Mouse (Mus musculus): ENCODE measurements around the gene Synj1. TPM values are rescaled to one million over a fixed set of nuclear protein-coding genes. Genes with fewer than 3 reads are reported as not detected.

The Synj1 gene
- total RNA-seq (2021) (10 to 100 TPM; 28.7 to 28.9 TPM), polyA plus RNA-seq (2012; rRNA removed) (21.2 and 23.4 TPM in 2 replicates)
- long read RNA-seq, partial matches to known transcripts, result 2 of 4 reads
- long read RNA-seq, other reads (novel, unspliced or antisense), result 2 of 4 reads

DNA sequence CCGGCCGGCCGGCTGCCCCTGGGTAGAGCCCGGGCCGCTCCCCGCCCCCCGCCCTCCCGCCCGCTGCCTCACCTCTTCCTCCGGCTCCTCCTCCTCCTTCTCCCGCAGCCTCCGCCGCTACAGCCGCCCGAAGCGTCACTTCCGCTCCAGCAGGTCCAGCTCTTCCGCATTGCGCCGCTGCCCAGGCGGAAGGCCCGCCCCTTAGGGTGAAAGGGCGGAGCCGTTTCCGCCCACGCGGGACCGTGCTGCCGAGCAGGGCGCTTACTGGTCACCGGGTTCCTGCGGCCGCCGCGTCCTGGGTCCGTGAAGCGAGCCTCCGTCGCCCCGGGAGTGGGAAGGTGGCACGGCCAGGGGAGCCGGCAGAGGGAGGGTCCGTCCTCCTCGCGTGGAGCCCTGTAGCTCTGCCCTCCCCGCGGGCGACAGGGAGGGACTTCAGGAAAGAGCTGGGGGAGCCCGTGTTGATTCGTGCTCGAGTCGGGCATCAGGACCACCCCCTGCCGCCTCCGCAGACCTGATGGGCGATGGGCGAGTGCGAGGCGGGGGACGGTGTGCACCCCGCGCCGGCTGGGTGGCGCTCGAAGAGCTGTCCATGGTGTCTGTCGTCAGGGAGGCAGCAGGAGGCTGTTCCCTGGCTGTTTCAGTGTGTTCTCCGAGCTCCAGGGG, at the start of gene Synj1:
Synj1 (minus strand) TSS at position 288 of the 663 bp plus-strand sequence.
- intact Hi-C loops (cut with DNase I), result loop anchor here (1.0 to 5.0 kb wide), 2 partner anchors 32 to 74 kb away; partner anchors contain the start of gene Cfap298
- peak within 1 kb of the TSS; percentile 94 for H3K27ac ChIP-seq
- peak; percentile 42; the same call in 1 of the 2 replicates for TF ChIP-seq EP300 (IDR thresholded peaks at IDR 0.05; ENCODE audit: insufficient read depth, low read depth, low read length)
- TF ChIP-seq CTCF (IDR thresholded peaks at IDR 0.05), result no peak
- peak; percentile 70 for TF ChIP-seq POLR2A (IDR thresholded peaks at IDR 0.05; ENCODE audit: insufficient read depth, low read depth, low read length)
- H3K27me3 ChIP-seq (ENCODE audit: control insufficient read depth, insufficient read depth, low read length), result no peaks in the 10 kb centered on the region
- H3K36me3 ChIP-seq (ENCODE audit: control insufficient read depth, insufficient read depth, low read length), result no peaks in the 10 kb centered on the region
- H3K9ac ChIP-seq (ENCODE audit: low read depth, low read length), result peak within 1 kb of the TSS; percentile 94
- WGBS, result under 1% methylated on average over 66 of the region's 66 CpGs
- H3K4me1 ChIP-seq (ENCODE audit: control insufficient read depth, insufficient read depth, low read length), result peaks cover 3% of the 10 kb centered on the region; the same call in 1 of the 2 replicates
- H3K4me3 ChIP-seq, result peak within 1 kb of the TSS; percentile 99
- H3K79me2 ChIP-seq (replicated peaks; ENCODE audit: control insufficient read depth, insufficient read depth, low read length), result peaks cover 2% of the 10 kb centered on the region
- DNase-seq, result peak; percentile 93 to 95

DNA sequence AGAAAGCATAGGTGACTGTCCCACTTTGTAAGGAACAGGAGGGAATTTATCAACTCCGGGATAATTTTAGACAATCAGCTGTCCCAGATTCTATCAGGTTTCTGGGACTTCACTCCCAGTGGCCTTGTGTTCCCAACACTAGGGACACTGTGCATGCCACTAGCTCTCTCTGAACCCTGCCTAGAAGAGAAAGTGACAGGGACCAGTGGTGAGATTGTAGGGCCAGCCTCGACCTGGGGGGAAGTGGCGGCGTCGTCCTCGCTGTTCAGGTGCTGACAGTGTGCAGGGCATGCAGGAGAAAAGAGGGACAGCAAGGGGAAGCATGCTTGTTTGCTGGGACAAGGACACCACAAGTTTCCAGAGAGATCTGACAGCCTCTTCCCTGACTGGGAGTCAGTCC, 46.6 kb upstream of the Synj1 start:
- no peak for TF ChIP-seq EP300 (IDR thresholded peaks at IDR 0.05; ENCODE audit: insufficient read depth, low read depth, low read length)
- TF ChIP-seq POLR2A (IDR thresholded peaks at IDR 0.05; ENCODE audit: insufficient read depth, low read depth, low read length), result no peak
- TF ChIP-seq CTCF (IDR thresholded peaks at IDR 0.05), result no peak
- H3K79me2 ChIP-seq (replicated peaks; ENCODE audit: control insufficient read depth, insufficient read depth, low read length), result no peaks in the 10 kb centered on the region
- no peak overlapping the region for H3K27ac ChIP-seq
- no peak overlapping the region for H3K4me3 ChIP-seq
- H3K36me3 ChIP-seq (ENCODE audit: control insufficient read depth, insufficient read depth, low read length), result no peaks in the 10 kb centered on the region
- H3K27me3 ChIP-seq (ENCODE audit: control insufficient read depth, insufficient read depth, low read length), result no peaks in the 10 kb centered on the region
- DNase-seq, result no peak
- peaks cover 7% of the 10 kb centered on the region for H3K4me1 ChIP-seq (ENCODE audit: control insufficient read depth, insufficient read depth, low read length)
- intact Hi-C loops (cut with DNase I), result no loop called here
- H3K9ac ChIP-seq (ENCODE audit: low read depth, low read length), result no peak overlapping the region
- 54% methylated on average over 6 of the region's 6 CpGs for WGBS

DNA sequence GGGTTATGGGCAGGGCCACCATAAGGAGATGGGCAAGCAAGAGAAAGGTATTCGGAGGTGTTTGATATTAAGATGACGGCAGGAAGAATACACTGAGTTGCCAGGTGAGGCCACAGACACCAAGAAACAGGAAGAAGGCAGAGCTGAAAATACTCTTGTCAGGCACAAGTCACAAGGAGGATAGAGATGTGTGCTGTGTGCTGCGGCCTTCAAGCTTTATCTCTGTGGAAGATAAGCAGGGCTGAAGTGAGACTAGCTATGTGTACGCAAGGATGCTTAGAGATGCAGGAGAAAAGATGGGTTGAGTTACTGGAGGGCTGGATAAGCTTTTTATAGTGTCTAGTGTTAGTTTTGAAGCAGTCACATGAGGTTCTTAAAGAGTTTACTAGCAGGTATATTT, 46.2 kb upstream of the Synj1 start:
- TF ChIP-seq POLR2A (IDR thresholded peaks at IDR 0.05; ENCODE audit: insufficient read depth, low read depth, low read length), result no peak
- no peak for TF ChIP-seq CTCF (IDR thresholded peaks at IDR 0.05)
- no peak for TF ChIP-seq EP300 (IDR thresholded peaks at IDR 0.05; ENCODE audit: insufficient read depth, low read depth, low read length)
- Histone ChIP-seq H3K79me2 (replicated peaks; ENCODE audit: control insufficient read depth, insufficient read depth, low read length) (no peaks in the 10 kb centered on the region), H3K27me3 (ENCODE audit: control insufficient read depth, insufficient read depth, low read length) (no peaks in the 10 kb centered on the region), H3K9ac (ENCODE audit: low read depth, low read length) (no peak overlapping the region), H3K4me1 (ENCODE audit: control insufficient read depth, insufficient read depth, low read length) (peaks cover 7% of the 10 kb centered on the region), H3K27ac (no peak overlapping the region), H3K4me3 (no peak overlapping the region), H3K36me3 (ENCODE audit: control insufficient read depth, insufficient read depth, low read length) (no peaks in the 10 kb centered on the region)
- 73% methylated on average over 4 of the region's 4 CpGs for WGBS
- no peak for DNase-seq
- intact Hi-C loops (cut with DNase I), result no loop called here

DNA sequence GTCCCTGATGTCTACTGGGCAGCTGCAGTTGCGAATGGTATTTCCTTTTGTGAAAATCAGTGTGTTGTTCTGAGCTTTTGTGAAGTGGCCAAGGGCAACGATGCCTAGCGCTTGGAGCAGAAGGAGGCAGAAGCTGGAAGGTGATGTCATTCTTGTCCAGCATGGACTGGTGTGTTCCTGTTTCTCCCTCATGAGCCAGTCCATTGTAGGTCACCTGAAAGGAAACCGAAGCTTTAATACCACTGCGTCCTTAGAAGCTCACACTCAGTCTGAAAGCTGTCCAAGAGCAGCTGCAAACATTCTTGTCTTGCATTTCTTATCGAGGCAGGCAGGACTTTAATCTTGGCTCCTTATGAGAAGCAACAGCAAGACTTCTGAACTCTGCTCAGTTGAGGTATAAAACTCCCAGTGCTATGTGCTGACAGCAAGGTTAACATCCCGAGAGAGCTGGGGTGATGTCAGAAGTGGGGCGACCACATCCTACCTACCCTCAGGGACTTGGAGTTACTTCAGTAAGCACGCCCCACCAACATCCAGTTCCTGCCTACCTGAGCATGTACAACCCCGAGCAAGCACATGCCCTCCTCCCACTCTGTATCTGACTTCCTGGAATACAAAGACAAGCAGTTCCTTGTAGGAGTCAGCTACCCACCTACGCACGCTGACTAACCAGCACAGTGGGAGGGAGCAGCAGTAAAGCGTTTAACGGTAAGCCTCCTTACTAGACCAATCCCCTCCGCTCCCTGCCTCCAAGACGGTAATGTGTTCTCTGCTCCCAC, 45.1 kb upstream of the Synj1 start:
- H3K4me3 ChIP-seq, result no peak overlapping the region
- H3K27ac ChIP-seq, result no peak overlapping the region
- peak in 1 of 2 experiments; percentile 13 for DNase-seq
- H3K4me1 ChIP-seq (ENCODE audit: control insufficient read depth, insufficient read depth, low read length), result peaks cover 7% of the 10 kb centered on the region
- intact Hi-C loops (cut with DNase I), result no loop called here
- WGBS, result 28% methylated on average over 16 of the region's 16 CpGs
- no peak overlapping the region for H3K9ac ChIP-seq (ENCODE audit: low read depth, low read length)
- H3K79me2 ChIP-seq (replicated peaks; ENCODE audit: control insufficient read depth, insufficient read depth, low read length), result no peaks in the 10 kb centered on the region
- no peaks in the 10 kb centered on the region for H3K27me3 ChIP-seq (ENCODE audit: control insufficient read depth, insufficient read depth, low read length)
- H3K36me3 ChIP-seq (ENCODE audit: control insufficient read depth, insufficient read depth, low read length), result no peaks in the 10 kb centered on the region
- TF ChIP-seq CTCF (IDR thresholded peaks at IDR 0.05) (no peak), POLR2A (IDR thresholded peaks at IDR 0.05; ENCODE audit: insufficient read depth, low read depth, low read length) (no peak)

DNA sequence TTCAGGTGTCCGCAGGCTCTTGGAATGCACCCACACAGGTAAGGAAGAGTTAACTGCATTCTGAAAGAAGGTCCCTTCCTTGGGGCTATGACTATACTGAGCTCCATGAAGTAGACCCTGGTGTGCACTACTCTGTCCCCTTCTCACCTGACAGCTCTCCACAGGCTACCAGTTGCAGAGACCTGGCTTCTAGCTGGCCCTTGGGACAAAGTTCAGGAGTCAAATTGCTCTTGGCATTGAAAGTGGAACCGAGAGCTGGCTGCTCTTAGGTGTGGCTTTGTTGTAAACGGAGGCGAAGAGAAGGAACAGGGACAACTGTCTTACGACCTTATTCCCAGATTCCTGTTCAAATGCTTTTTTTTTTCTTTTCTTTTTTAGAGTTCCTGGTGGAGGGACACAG, 44.0 kb upstream of the Synj1 start:
- Histone ChIP-seq H3K4me1 (ENCODE audit: control insufficient read depth, insufficient read depth, low read length) (peaks cover 7% of the 10 kb centered on the region), H3K36me3 (ENCODE audit: control insufficient read depth, insufficient read depth, low read length) (no peaks in the 10 kb centered on the region), H3K27ac (no peak overlapping the region), H3K79me2 (replicated peaks; ENCODE audit: control insufficient read depth, insufficient read depth, low read length) (no peaks in the 10 kb centered on the region), H3K9ac (ENCODE audit: low read depth, low read length) (no peak overlapping the region), H3K27me3 (ENCODE audit: control insufficient read depth, insufficient read depth, low read length) (no peaks in the 10 kb centered on the region), H3K4me3 (no peak overlapping the region)
- TF ChIP-seq POLR2A (IDR thresholded peaks at IDR 0.05; ENCODE audit: insufficient read depth, low read depth, low read length) (no peak), CTCF (IDR thresholded peaks at IDR 0.05) (no peak), EP300 (IDR thresholded peaks at IDR 0.05; ENCODE audit: insufficient read depth, low read depth, low read length) (no peak)
- intact Hi-C loops (cut with DNase I), result no loop called here
- 64% methylated on average over 5 of the region's 5 CpGs for WGBS
- no peak for DNase-seq

DNA sequence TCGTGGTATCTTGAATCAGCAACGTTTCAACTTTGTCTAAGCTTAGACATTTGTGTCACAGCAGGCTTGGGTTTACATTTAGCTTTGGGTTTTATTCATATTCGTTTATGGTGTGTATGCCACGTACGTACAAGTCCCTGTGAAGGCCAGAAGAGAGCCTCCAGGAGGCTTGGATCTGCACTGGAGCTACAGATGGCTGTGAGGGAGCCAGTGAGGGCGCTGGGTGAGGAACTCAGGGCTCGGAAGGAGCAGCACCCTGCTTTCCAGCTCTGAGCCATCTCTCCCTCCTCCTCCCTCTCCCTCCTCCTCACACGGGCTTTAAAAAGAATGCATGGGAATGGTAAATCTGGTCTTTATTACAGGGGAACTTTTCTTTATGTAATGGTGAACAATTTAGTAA, 42.5 kb upstream of the Synj1 start:
- peaks cover 7% of the 10 kb centered on the region for H3K4me1 ChIP-seq (ENCODE audit: control insufficient read depth, insufficient read depth, low read length)
- intact Hi-C loops (cut with DNase I), result no loop called here
- H3K27ac ChIP-seq, result no peak overlapping the region
- H3K9ac ChIP-seq (ENCODE audit: low read depth, low read length), result no peak overlapping the region
- no peak overlapping the region for H3K4me3 ChIP-seq
- no peak for DNase-seq
- no peaks in the 10 kb centered on the region for H3K36me3 ChIP-seq (ENCODE audit: control insufficient read depth, insufficient read depth, low read length)
- H3K27me3 ChIP-seq (ENCODE audit: control insufficient read depth, insufficient read depth, low read length), result no peaks in the 10 kb centered on the region
- TF ChIP-seq CTCF (IDR thresholded peaks at IDR 0.05), result no peak
- TF ChIP-seq POLR2A (IDR thresholded peaks at IDR 0.05; ENCODE audit: insufficient read depth, low read depth, low read length), result no peak
- H3K79me2 ChIP-seq (replicated peaks; ENCODE audit: control insufficient read depth, insufficient read depth, low read length), result no peaks in the 10 kb centered on the region
- WGBS, result 58% methylated on average over 8 of the region's 8 CpGs

Measured in heart, adult 2 months (tissue).